28 mouse cellular contexts compared by ENCODE assay signal in the genomic region with DNA sequence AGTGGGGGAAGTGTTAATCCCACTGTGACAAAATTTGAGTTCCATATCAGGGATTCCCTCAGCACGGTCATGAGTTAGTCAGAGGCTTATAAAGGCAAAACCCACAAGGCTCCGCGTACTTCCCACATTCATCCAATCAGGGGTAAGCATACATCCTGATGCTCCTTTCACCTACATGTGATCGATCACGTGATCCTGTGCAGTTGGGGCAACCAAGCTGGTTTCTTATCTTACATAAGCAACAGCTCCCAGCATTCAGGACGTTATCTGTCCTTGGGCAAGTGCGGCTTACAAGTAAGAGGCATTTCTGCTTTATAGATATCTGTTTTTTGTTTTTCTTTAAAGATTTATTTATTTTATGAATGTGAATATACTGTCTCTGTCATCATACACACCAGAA.
DNase-seq lines count a peak whose midpoint lies in the region; ATAC-seq and TF ChIP-seq lines count a peak whose summit lies in the region.
"Had no signal": no experiment of that assay in that cellular context is flagged by ENCODE, and none has a peak within 500 bp of the region (broad histone marks: within the 10 kb centered on the region; RNA-seq: fewer than 3 reads in every experiment).

No protein-coding gene starts in this region.

- no peaks in the 10 kb centered on the region; a peak in 1 of 4 replicates for H3K27me3 ChIP-seq in MEL (ENCODE audit: control insufficient read depth in 1 of 2, insufficient read depth in 2 of 2, low read length in 2 of 2)
- no peaks in the 10 kb centered on the region for H3K27me3 ChIP-seq in hindbrain, embryonic 13.5 days
- H3K27me3 ChIP-seq: forebrain, embryonic 13.5 days; heart, embryonic 13.5 days; intestine, embryonic 15.5 days had no signal

- no peak for TF ChIP-seq RAD21 in MEL (IDR thresholded peaks at IDR 0.05; ENCODE audit: low read depth, low read length)

- H3K4me3 ChIP-seq in MEL (ENCODE audit: control insufficient read depth in 1 of 2, insufficient read depth in 1 of 2, low read depth in 2 of 2, low read length in 2 of 2): no peak overlapping the region
- no peak overlapping the region for H3K4me3 ChIP-seq in hindbrain, embryonic 13.5 days
- H3K4me3 ChIP-seq: forebrain, embryonic 10.5 days; forebrain, embryonic 13.5 days; heart, adult 2 months; heart, embryonic 10.5 days; heart, embryonic 13.5 days; intestine, embryonic 15.5 days had no signal

- WGBS in hindbrain, embryonic 13.5 days: 93% methylated on average over 7 of the region's 7 CpGs

- no peak for TF ChIP-seq CTCF in MEL (IDR thresholded peaks at IDR 0.05 in 2 of 3, conservative IDR thresholded peaks at IDR 0.05 in 1 of 3; ENCODE audit: control insufficient read depth in 1 of 3, insufficient read depth in 1 of 3, low read depth in 2 of 3, low read length in 3 of 3, poor library complexity in 1 of 3, severe bottlenecking in 1 of 3)

- no peaks in the 10 kb centered on the region for H3K36me3 ChIP-seq in MEL (ENCODE audit: control insufficient read depth in 1 of 2, insufficient read depth in 2 of 2, low read length in 2 of 2)
- H3K36me3 ChIP-seq in hindbrain, embryonic 13.5 days: no peaks in the 10 kb centered on the region
- H3K36me3 ChIP-seq: forebrain, embryonic 10.5 days; G1E; heart, embryonic 10.5 days; heart, embryonic 13.5 days; intestine, embryonic 15.5 days had no signal

- H3K4me1 ChIP-seq in MEL (ENCODE audit: control insufficient read depth in 1 of 2, insufficient read depth in 2 of 2, low read length in 2 of 2): no peaks in the 10 kb centered on the region
- peaks cover 9% of the 10 kb centered on the region for H3K4me1 ChIP-seq in hindbrain, embryonic 13.5 days (replicated peaks)
- H3K4me1 ChIP-seq: intestine, embryonic 15.5 days had no signal

- ATAC-seq in hindbrain, embryonic 13.5 days (ENCODE audit: low FRiP score): no peak
- ATAC-seq: CD4-positive, CD25-positive, alpha-beta regulatory T cell, adult 4 months; forebrain, embryonic 13.5 days; forebrain, embryonic 16.5 days; hindbrain, embryonic 16.5 days; intestine, embryonic 15.5 days had no signal

- H3K9ac ChIP-seq in MEL (ENCODE audit: control insufficient read depth, low read depth, low read length, poor library complexity, severe bottlenecking): no peak overlapping the region
- no peak overlapping the region for H3K9ac ChIP-seq in hindbrain, embryonic 13.5 days
- H3K9ac ChIP-seq: forebrain, embryonic 13.5 days; heart, embryonic 13.5 days; intestine, embryonic 15.5 days had no signal

- no peaks in the 10 kb centered on the region for H3K79me2 ChIP-seq in MEL (ENCODE audit: control insufficient read depth, insufficient read depth, low read length, poor library complexity)

- peak; percentile 11 for DNase-seq in urinary bladder, postnatal 14 days (ENCODE audit: low spot score)
- no peak for DNase-seq in urinary bladder, postnatal 25 days (ENCODE audit: low spot score)
- peak; percentile 37 for DNase-seq in MEL (ENCODE audit: low read depth, low spot score)
- DNase-seq in c-Kit-positive CD71-positive TER-119-negative erythroid progenitor cells, embryonic 14.5 days (ENCODE audit: low read depth): peak; percentile 4
- no peak for DNase-seq in spleen, postnatal 4 days (ENCODE audit: low spot score in 2 of 2)
- no peak for DNase-seq in cerebellum, postnatal 10 days
- DNase-seq: adrenal gland, postnatal 10 days; adrenal gland, postnatal 36 days; B cell, adult 2 months; cerebellum, adult 11 months; cerebellum, adult 2 months; cerebellum, adult 9-11 months; cerebellum, postnatal 36 days; gastrocnemius, postnatal 10 days; gastrocnemius, postnatal 36 days; heart, adult 2 months; heart, postnatal 14 days; heart, postnatal 4 days had no signal

- TF ChIP-seq POLR2A in MEL (IDR thresholded peaks at IDR 0.05; ENCODE audit: control insufficient read depth in 1 of 2, insufficient read depth in 1 of 2, low read depth in 1 of 2, low read length in 2 of 2, poor library complexity in 1 of 2): no peak

- peak in 1 of 2 experiments; percentile 41; a peak in 1 of 4 replicates for TF ChIP-seq EP300 in MEL (IDR thresholded peaks at IDR 0.05; ENCODE audit: low read depth in 1 of 2, low read length in 2 of 2)

- no peak overlapping the region for H3K4me2 ChIP-seq in hindbrain, embryonic 13.5 days
- H3K4me2 ChIP-seq: forebrain, embryonic 13.5 days; heart, embryonic 13.5 days; intestine, embryonic 15.5 days had no signal

- H3K9me3 ChIP-seq in MEL (replicated peaks; ENCODE audit: insufficient read depth, low read length): no peaks in the 10 kb centered on the region
- no peaks in the 10 kb centered on the region for H3K9me3 ChIP-seq in hindbrain, embryonic 13.5 days
- H3K9me3 ChIP-seq: forebrain, embryonic 10.5 days; forebrain, embryonic 13.5 days; G1E; heart, embryonic 10.5 days; heart, embryonic 13.5 days; intestine, embryonic 15.5 days had no signal

- H3K27ac ChIP-seq in MEL (ENCODE audit: control insufficient read depth, low read depth, low read length): no peak overlapping the region
- no peak overlapping the region for H3K27ac ChIP-seq in hindbrain, embryonic 13.5 days
- H3K27ac ChIP-seq: forebrain, embryonic 10.5 days; forebrain, embryonic 13.5 days; heart, adult 2 months; heart, embryonic 10.5 days; heart, embryonic 13.5 days; intestine, embryonic 15.5 days had no signal

TF ChIP-seq in MEL, 35 proteins besides CTCF, POLR2A, EP300 and RAD21:
- TF ChIP-seq GATA1 (IDR thresholded peaks at IDR 0.05; ENCODE audit: low read depth, low read length) (0 out of 2 replicates have a peak, but pooled peaks have one; percentile 22), MAX (IDR thresholded peaks at IDR 0.05; ENCODE audit: low read length) (no peak), E2F4 (IDR thresholded peaks at IDR 0.05; ENCODE audit: borderline replicate concordance, low read depth, low read length) (no peak), CHD2 (IDR thresholded peaks at IDR 0.05; ENCODE audit: low read length) (no peak), MEF2A (IDR thresholded peaks at IDR 0.05; ENCODE audit: extremely low read depth, insufficient replicate concordance, low read depth, low read length, poor library complexity, severe bottlenecking) (no peak), ZMIZ1 (IDR thresholded peaks at IDR 0.05; ENCODE audit: low read depth, low read length) (no peak), MYB (IDR thresholded peaks at IDR 0.05; ENCODE audit: low read depth, low read length) (no peak), USF2 (IDR thresholded peaks at IDR 0.05; ENCODE audit: borderline replicate concordance in 1 of 2, insufficient read depth in 1 of 2, low read depth in 1 of 2, low read length in 2 of 2) (peak in 1 of 2 experiments; percentile 78; a peak in 2 of 4 replicates), POLR2AphosphoS2 (IDR thresholded peaks at IDR 0.05; ENCODE audit: low read length) (no peak), MYC (IDR thresholded peaks at IDR 0.05; ENCODE audit: low read depth, low read length) (no peak), SIN3A (IDR thresholded peaks at IDR 0.05; ENCODE audit: low read length) (no peak), POLR2AphosphoS5 (IDR thresholded peaks at IDR 0.05; ENCODE audit: borderline replicate concordance, low read depth, low read length) (no peak), KAT2A (conservative IDR thresholded peaks at IDR 0.05; ENCODE audit: low read depth, low read length) (no peak), TBP (IDR thresholded peaks at IDR 0.05; ENCODE audit: low read depth, low read length) (no peak), RCOR1 (IDR thresholded peaks at IDR 0.05; ENCODE audit: low read depth, low read length) (no peak), BHLHE40 (IDR thresholded peaks at IDR 0.05; ENCODE audit: borderline replicate concordance, low read depth, low read length) (0 out of 2 replicates have a peak, but pooled peaks have one; percentile 58), JUND (IDR thresholded peaks at IDR 0.05; ENCODE audit: low read depth, low read length) (no peak), SMC3 (IDR thresholded peaks at IDR 0.05; ENCODE audit: low read depth, low read length) (no peak), USF1 (IDR thresholded peaks at IDR 0.05; ENCODE audit: low read depth, low read length) (peak; percentile 90), ELF1 (IDR thresholded peaks at IDR 0.05; ENCODE audit: low read depth, low read length) (no peak), CHD1 (IDR thresholded peaks at IDR 0.05; ENCODE audit: low read depth, low read length) (no peak), UBTF (IDR thresholded peaks at IDR 0.05; ENCODE audit: borderline replicate concordance, insufficient read depth, low read depth, low read length) (no peak), MXI1 (IDR thresholded peaks at IDR 0.05; ENCODE audit: low read depth, low read length) (no peak), NRF1 (IDR thresholded peaks at IDR 0.05; ENCODE audit: insufficient read depth, low read depth, low read length, poor library complexity, severe bottlenecking) (no peak), ZC3H11A (IDR thresholded peaks at IDR 0.05; ENCODE audit: low read depth, low read length) (no peak), NELFE (IDR thresholded peaks at IDR 0.05; ENCODE audit: low read depth, low read length) (no peak), ETS1 (IDR thresholded peaks at IDR 0.05; ENCODE audit: low read depth, low read length) (0 out of 2 replicates have a peak, but pooled peaks have one; percentile 17), ZNF384 (IDR thresholded peaks at IDR 0.05; ENCODE audit: low read depth, low read length) (no peak)

Comparison
In these comparisons a context has a peak if more than half of its experiments do, and no peak if none do; other contexts are left out.
1. DNase-seq: peak in urinary bladder, postnatal 14 days (single experiment), MEL (single experiment) and c-Kit-positive CD71-positive TER-119-negative erythroid progenitor cells, embryonic 14.5 days (single experiment); none in urinary bladder, postnatal 25 days (single experiment), spleen, postnatal 4 days (0 of 2) and cerebellum, postnatal 10 days (0 of 2).